Mouse (Mus musculus): ENCODE measurements at regions not wholly inside any gene's neighbourhood (a gene's known extent, or its start where the extent isn't known, plus 50 kb on each side); places are given as distances from the start of the nearest gene placed in this dataset.

DNA sequence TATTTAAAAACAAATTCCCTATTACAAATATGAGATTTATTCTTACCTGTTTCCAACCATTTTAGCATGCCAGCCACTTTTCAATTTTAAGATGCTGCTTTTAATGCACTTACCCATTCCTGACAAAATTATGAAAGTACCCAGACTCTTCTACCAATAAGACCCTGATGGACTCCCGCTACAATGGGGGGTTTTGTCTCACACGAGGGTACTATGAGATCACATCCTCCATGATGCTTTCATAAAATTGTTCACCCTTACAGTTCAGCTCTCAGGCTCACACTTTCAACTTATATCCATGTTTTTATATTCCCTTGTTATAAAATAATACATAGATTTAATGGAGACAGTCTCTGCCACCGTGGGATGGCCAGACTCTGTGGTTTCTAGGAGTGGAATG lies 68.1 kb upstream of the Adamts18 start:
- H3K27ac ChIP-seq (replicated peaks in 1 of 2; ENCODE audit: control insufficient read depth in 1 of 2, insufficient read depth in 1 of 2, low read depth in 2 of 2, low read length in 2 of 2) = no peak overlapping the region
- H3K4me3 ChIP-seq (ENCODE audit: control insufficient read depth in 1 of 2, insufficient read depth in 1 of 2, low read depth in 1 of 2, low read length in 2 of 2) = no peak overlapping the region
- no peak for ATAC-seq (ENCODE audit: insufficient number of reproducible peaks, insufficient read depth, low FRiP score, low read depth)
- no peaks in the 10 kb centered on the region for H3K36me3 ChIP-seq (ENCODE audit: control insufficient read depth, insufficient read depth, low read length)
- H3K9me3 ChIP-seq (ENCODE audit: control insufficient read depth, low read length) = no peaks in the 10 kb centered on the region
- WGBS = 78% methylated on average over 3 of the region's 3 CpGs
- H3K4me1 ChIP-seq (ENCODE audit: control insufficient read depth in 2 of 2, insufficient read depth in 2 of 2, low read length in 2 of 2) = no peaks in the 10 kb centered on the region
- H3K27me3 ChIP-seq (ENCODE audit: control insufficient read depth, insufficient read depth, low read length) = no peaks in the 10 kb centered on the region
- no peak overlapping the region for H3K4me2 ChIP-seq (ENCODE audit: low read length)
- H3K9ac ChIP-seq (ENCODE audit: low read length) = no peak overlapping the region

DNA sequence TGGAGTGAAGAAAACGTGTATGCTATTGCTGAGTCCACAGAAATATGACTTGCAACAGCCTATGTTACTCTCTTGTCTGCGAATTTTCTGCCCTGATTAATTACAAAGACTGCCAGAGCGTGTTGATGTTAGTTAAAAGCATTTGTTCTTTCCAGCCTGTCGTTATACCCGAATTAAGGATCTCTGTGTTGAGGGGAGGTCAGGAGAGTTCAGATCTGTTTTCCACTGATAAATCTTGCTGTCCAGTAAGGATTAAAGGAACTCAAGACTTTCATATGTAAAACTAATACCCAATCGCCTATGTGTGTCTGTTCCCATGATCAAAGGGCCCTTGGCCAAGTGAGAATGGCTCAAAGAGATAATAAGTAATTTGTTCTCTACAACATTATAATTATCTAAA lies 68.7 kb upstream of the Adamts18 start:
- H3K27me3 ChIP-seq (ENCODE audit: control insufficient read depth, insufficient read depth, low read length) = no peaks in the 10 kb centered on the region

DNA sequence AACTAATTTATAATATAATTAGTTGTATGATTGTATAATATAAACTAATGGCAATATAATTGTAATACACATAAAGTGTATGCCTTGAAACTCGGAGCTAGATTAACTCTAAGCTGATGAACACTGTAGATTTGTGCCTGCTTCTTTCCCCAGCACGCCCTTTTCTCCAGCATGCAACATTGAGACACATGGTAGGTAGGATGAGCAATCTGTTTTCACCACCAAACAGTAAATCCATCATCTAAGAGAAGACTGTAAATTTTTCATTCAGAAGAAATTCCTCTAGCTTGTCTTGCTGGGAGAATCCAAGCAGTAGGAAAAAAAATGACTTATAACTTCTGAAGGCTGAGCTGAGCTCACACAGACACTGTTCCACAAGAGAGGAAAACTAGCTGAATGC lies 71.8 kb upstream of the Adamts18 start:
- Histone ChIP-seq H3K27ac (replicated peaks in 1 of 2; ENCODE audit: control insufficient read depth in 1 of 2, insufficient read depth in 1 of 2, low read depth in 2 of 2, low read length in 2 of 2) (no peak overlapping the region), H3K4me1 (ENCODE audit: control insufficient read depth in 2 of 2, insufficient read depth in 2 of 2, low read length in 2 of 2) (no peaks in the 10 kb centered on the region), H3K4me3 (ENCODE audit: control insufficient read depth in 1 of 2, insufficient read depth in 1 of 2, low read depth in 1 of 2, low read length in 2 of 2) (no peak overlapping the region), H3K9ac (ENCODE audit: low read length) (no peak overlapping the region), H3K9me3 (ENCODE audit: control insufficient read depth, low read length) (no peaks in the 10 kb centered on the region), H3K36me3 (ENCODE audit: control insufficient read depth, insufficient read depth, low read length) (no peaks in the 10 kb centered on the region), H3K27me3 (ENCODE audit: control insufficient read depth, insufficient read depth, low read length) (no peaks in the 10 kb centered on the region), H3K4me2 (ENCODE audit: low read length) (no peak overlapping the region)
- 81% methylated on average over 2 of the region's 2 CpGs for WGBS
- no peak for ATAC-seq (ENCODE audit: insufficient number of reproducible peaks, insufficient read depth, low FRiP score, low read depth)

More for the DNA sequence above, 68.7 kb upstream of the Adamts18 start:
- no peak for ATAC-seq (ENCODE audit: insufficient number of reproducible peaks, insufficient read depth, low FRiP score, low read depth)
- Histone ChIP-seq H3K4me3 (ENCODE audit: control insufficient read depth in 1 of 2, insufficient read depth in 1 of 2, low read depth in 1 of 2, low read length in 2 of 2) (no peak overlapping the region), H3K9me3 (ENCODE audit: control insufficient read depth, low read length) (no peaks in the 10 kb centered on the region), H3K9ac (ENCODE audit: low read length) (no peak overlapping the region), H3K4me1 (ENCODE audit: control insufficient read depth in 2 of 2, insufficient read depth in 2 of 2, low read length in 2 of 2) (no peaks in the 10 kb centered on the region), H3K4me2 (ENCODE audit: low read length) (no peak overlapping the region), H3K27ac (replicated peaks in 1 of 2; ENCODE audit: control insufficient read depth in 1 of 2, insufficient read depth in 1 of 2, low read depth in 2 of 2, low read length in 2 of 2) (no peak overlapping the region), H3K36me3 (ENCODE audit: control insufficient read depth, insufficient read depth, low read length) (no peaks in the 10 kb centered on the region)
- 57% methylated on average over 6 of the region's 6 CpGs for WGBS

DNA sequence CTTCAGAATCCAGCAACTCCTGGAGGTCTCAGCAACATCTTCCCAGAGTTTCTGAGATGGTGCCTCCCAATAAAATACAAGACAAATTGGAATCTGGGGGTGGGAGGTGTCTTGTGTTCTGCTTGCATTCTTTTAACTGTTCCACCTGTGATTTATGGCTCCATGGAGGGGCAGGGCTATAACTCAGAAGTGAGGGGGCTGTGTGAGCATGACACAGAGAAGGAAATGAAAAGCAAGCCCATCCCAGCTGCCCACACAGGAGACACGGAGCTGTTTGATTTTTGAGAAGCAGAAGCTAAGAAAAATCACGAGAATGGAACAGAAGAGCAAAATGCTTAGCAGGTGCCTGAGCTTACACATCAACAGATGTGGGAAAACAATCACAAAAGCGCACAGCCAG lies 74.8 kb upstream of the Adamts18 start:
- no peak for ATAC-seq (ENCODE audit: insufficient number of reproducible peaks, insufficient read depth, low FRiP score, low read depth)
- H3K9me3 ChIP-seq (ENCODE audit: control insufficient read depth, low read length) = no peaks in the 10 kb centered on the region
- no peak overlapping the region for H3K27ac ChIP-seq (replicated peaks in 1 of 2; ENCODE audit: control insufficient read depth in 1 of 2, insufficient read depth in 1 of 2, low read depth in 2 of 2, low read length in 2 of 2)
- 59% methylated on average over 3 of the region's 3 CpGs for WGBS
- no peaks in the 10 kb centered on the region for H3K27me3 ChIP-seq (ENCODE audit: control insufficient read depth, insufficient read depth, low read length)
- no peak overlapping the region for H3K4me3 ChIP-seq (ENCODE audit: control insufficient read depth in 1 of 2, insufficient read depth in 1 of 2, low read depth in 1 of 2, low read length in 2 of 2)
- no peaks in the 10 kb centered on the region for H3K36me3 ChIP-seq (ENCODE audit: control insufficient read depth, insufficient read depth, low read length)
- H3K4me1 ChIP-seq (ENCODE audit: control insufficient read depth in 2 of 2, insufficient read depth in 2 of 2, low read length in 2 of 2) = no peaks in the 10 kb centered on the region
- no peak overlapping the region for H3K4me2 ChIP-seq (ENCODE audit: low read length)
- H3K9ac ChIP-seq (ENCODE audit: low read length) = no peak overlapping the region

DNA sequence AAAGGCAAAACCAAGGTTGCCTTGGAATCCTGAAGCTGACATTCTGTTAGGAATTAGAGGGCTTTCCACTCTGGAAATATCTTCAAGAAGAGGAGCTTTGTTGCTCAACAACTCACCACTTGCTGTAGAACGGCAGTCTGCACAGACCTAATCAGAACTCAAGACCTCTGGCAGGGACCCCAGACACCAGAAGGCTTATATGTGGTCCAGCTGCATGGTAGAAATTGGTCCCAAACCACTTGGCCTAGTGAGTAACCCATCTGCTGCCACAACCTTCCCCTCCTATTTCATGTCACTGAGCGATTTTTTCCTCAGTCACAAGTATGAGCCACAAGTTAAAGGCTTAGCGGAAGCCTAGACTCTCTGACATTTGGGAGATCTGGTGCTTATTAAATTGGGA lies 105.2 kb upstream of the Adamts18 start:
- Histone ChIP-seq H3K4me3 (ENCODE audit: control insufficient read depth in 1 of 2, insufficient read depth in 1 of 2, low read depth in 1 of 2, low read length in 2 of 2) (no peak overlapping the region), H3K4me1 (ENCODE audit: control insufficient read depth in 2 of 2, insufficient read depth in 2 of 2, low read length in 2 of 2) (no peaks in the 10 kb centered on the region), H3K9me3 (ENCODE audit: control insufficient read depth, low read length) (no peaks in the 10 kb centered on the region), H3K27me3 (ENCODE audit: control insufficient read depth, insufficient read depth, low read length) (no peaks in the 10 kb centered on the region), H3K4me2 (ENCODE audit: low read length) (no peak overlapping the region), H3K27ac (replicated peaks in 1 of 2; ENCODE audit: control insufficient read depth in 1 of 2, insufficient read depth in 1 of 2, low read depth in 2 of 2, low read length in 2 of 2) (no peak overlapping the region), H3K36me3 (ENCODE audit: control insufficient read depth, insufficient read depth, low read length) (no peaks in the 10 kb centered on the region), H3K9ac (ENCODE audit: low read length) (no peak overlapping the region)
- 79% methylated on average over 3 of the region's 3 CpGs for WGBS
- no peak for ATAC-seq (ENCODE audit: insufficient number of reproducible peaks, insufficient read depth, low FRiP score, low read depth)

DNA sequence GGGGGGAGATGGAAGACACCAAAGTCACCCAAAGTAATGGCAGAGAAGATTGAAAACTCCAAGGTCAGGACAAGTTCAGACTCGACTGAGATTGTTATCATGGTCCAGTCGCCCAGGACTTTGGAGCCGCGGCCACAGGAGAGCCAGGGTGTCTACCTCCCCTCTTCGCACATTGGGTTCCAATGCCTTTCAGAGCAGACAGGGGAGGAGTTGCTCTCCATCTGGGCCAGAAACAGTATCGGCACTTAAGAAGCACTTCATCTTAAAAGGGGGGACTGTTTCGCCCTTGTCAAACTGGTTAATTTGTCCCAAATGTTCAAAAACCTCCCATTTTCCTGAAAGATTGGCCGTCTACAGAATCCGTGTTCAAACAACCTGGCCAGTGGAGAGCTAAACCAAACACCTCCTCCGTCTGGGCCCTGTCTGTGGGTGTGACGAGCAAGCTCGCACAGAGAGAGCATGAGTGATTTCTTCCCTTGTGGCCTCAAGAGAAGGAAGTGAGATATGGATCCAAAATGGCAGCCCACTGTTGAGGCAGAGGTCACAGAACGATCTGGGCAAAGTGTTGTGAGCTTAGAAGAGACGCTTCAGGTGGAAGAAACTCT lies 108.0 kb upstream of the Adamts18 start:
- ATAC-seq (ENCODE audit: insufficient number of reproducible peaks, insufficient read depth, low FRiP score, low read depth) = no peak
- H3K4me3 ChIP-seq (ENCODE audit: control insufficient read depth in 1 of 2, insufficient read depth in 1 of 2, low read depth in 1 of 2, low read length in 2 of 2) = no peak overlapping the region
- WGBS = 77% methylated on average over 14 of the region's 14 CpGs
- no peaks in the 10 kb centered on the region for H3K4me1 ChIP-seq (ENCODE audit: control insufficient read depth in 2 of 2, insufficient read depth in 2 of 2, low read length in 2 of 2)
- no peaks in the 10 kb centered on the region for H3K27me3 ChIP-seq (ENCODE audit: control insufficient read depth, insufficient read depth, low read length)
- H3K36me3 ChIP-seq (ENCODE audit: control insufficient read depth, insufficient read depth, low read length) = no peaks in the 10 kb centered on the region
- H3K9ac ChIP-seq (ENCODE audit: low read length) = no peak overlapping the region
- no peak overlapping the region for H3K27ac ChIP-seq (replicated peaks in 1 of 2; ENCODE audit: control insufficient read depth in 1 of 2, insufficient read depth in 1 of 2, low read depth in 2 of 2, low read length in 2 of 2)
- no peak overlapping the region for H3K4me2 ChIP-seq (ENCODE audit: low read length)
- H3K9me3 ChIP-seq (ENCODE audit: control insufficient read depth, low read length) = no peaks in the 10 kb centered on the region

DNA sequence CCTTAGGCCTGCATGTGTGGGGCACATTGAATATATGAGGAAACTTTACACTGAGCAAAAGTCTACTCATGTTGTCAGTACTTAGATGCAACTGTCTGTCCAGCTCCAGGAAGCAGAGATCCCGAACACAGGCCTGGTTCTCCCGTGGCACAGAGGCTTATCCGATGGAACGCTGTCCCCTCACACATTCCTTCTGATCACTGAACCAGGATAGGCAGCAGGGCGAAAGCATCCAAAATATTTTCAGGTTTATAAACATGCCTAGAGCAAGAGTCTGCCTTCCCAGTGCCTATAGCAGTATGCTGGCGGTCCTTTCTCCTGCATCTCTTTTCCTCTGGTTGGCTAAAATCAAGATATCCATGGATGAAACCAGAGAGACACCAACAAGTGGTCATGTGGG lies 109.3 kb upstream of the Adamts18 start:
- H3K27ac ChIP-seq (replicated peaks in 1 of 2; ENCODE audit: control insufficient read depth in 1 of 2, insufficient read depth in 1 of 2, low read depth in 2 of 2, low read length in 2 of 2) = no peak overlapping the region
- WGBS = 50% methylated on average over 6 of the region's 6 CpGs
- no peaks in the 10 kb centered on the region for H3K9me3 ChIP-seq (ENCODE audit: control insufficient read depth, low read length)
- H3K9ac ChIP-seq (ENCODE audit: low read length) = no peak overlapping the region
- H3K36me3 ChIP-seq (ENCODE audit: control insufficient read depth, insufficient read depth, low read length) = no peaks in the 10 kb centered on the region
- H3K4me3 ChIP-seq (ENCODE audit: control insufficient read depth in 1 of 2, insufficient read depth in 1 of 2, low read depth in 1 of 2, low read length in 2 of 2) = no peak overlapping the region
- H3K27me3 ChIP-seq (ENCODE audit: control insufficient read depth, insufficient read depth, low read length) = no peaks in the 10 kb centered on the region
- no peaks in the 10 kb centered on the region for H3K4me1 ChIP-seq (ENCODE audit: control insufficient read depth in 2 of 2, insufficient read depth in 2 of 2, low read length in 2 of 2)
- H3K4me2 ChIP-seq (ENCODE audit: low read length) = no peak overlapping the region
- no peak for ATAC-seq (ENCODE audit: insufficient number of reproducible peaks, insufficient read depth, low FRiP score, low read depth)

DNA sequence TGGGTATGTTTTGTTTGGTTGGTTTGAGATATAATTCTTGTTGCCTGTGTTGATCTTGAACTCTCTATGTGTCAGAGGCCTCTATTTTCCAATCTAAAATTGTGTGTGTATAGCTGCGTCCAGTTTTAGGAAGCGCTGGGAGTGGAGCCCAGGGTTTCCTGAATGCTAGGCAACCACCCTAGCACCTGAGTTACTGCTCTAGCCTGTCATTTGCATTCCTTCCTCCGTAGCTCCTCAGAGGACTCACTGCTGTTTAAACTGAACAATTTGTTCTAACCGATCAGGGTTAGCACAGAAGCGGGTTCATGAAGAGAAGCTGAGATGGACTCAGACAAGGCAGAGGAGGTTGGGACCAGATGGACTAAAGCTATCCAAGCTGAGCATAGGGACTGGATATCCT lies 127.3 kb upstream of the Adamts18 start:
- Histone ChIP-seq H3K9ac (ENCODE audit: low read length) (no peak overlapping the region), H3K27ac (replicated peaks in 1 of 2; ENCODE audit: control insufficient read depth in 1 of 2, insufficient read depth in 1 of 2, low read depth in 2 of 2, low read length in 2 of 2) (no peak overlapping the region), H3K4me1 (ENCODE audit: control insufficient read depth in 2 of 2, insufficient read depth in 2 of 2, low read length in 2 of 2) (no peaks in the 10 kb centered on the region), H3K4me3 (ENCODE audit: control insufficient read depth in 1 of 2, insufficient read depth in 1 of 2, low read depth in 1 of 2, low read length in 2 of 2) (no peak overlapping the region), H3K9me3 (ENCODE audit: control insufficient read depth, low read length) (no peaks in the 10 kb centered on the region), H3K27me3 (ENCODE audit: control insufficient read depth, insufficient read depth, low read length) (peaks cover 4% of the 10 kb centered on the region), H3K4me2 (ENCODE audit: low read length) (no peak overlapping the region), H3K36me3 (ENCODE audit: control insufficient read depth, insufficient read depth, low read length) (no peaks in the 10 kb centered on the region)
- no peak for ATAC-seq (ENCODE audit: insufficient number of reproducible peaks, insufficient read depth, low FRiP score, low read depth)
- WGBS = 74% methylated on average over 5 of the region's 5 CpGs
